Mouse (Mus musculus): ENCODE data around the gene Eif1b.
A peak's percentile ranks its signal among the peaks of the same experiment; 100 is the strongest.
"Not testable (repeated sequence)": the region's sequence is repeated elsewhere in the genome, so short reads cannot be mapped to it uniquely, and the experiment has no call there.

The Eif1b gene

GRCm38 (mm10) chr9:120521161-120521560 is 29.1 kb downstream of the Eif1b start:
- no peak for DNase-seq (ENCODE audit: low read depth, low spot score)

GRCm38 (mm10) chr9:120527270-120527669 is 35.2 kb downstream of the Eif1b start:
- DNase-seq (ENCODE audit: low read depth, low spot score) = no peak

GRCm38 (mm10) chr9:120527919-120528318 is 35.9 kb downstream of the Eif1b start:
- no peak for DNase-seq (ENCODE audit: low read depth, low spot score)

GRCm38 (mm10) chr9:120528815-120529510 is 36.9 kb downstream of the Eif1b start:
- DNase-seq (ENCODE audit: low read depth, low spot score) = no peak

- no peak for DNase-seq (ENCODE audit: low read depth, low spot score)
Observed at GRCm38 (mm10) chr9:120530471-120530870, 38.4 kb downstream of the Eif1b start.

GRCm38 (mm10) chr9:120532062-120532461 is 40.0 kb downstream of the Eif1b start:
- peak; percentile 68 for DNase-seq (ENCODE audit: low read depth, low spot score)

- peak; percentile 85 for DNase-seq (ENCODE audit: low read depth, low spot score)
Observed at GRCm38 (mm10) chr9:120532691-120533090, 40.7 kb downstream of the Eif1b start.

- DNase-seq (ENCODE audit: low read depth, low spot score) = not testable (repeated sequence)
Observed at GRCm38 (mm10) chr9:120533446-120533950, 41.5 kb downstream of the Eif1b start.

- peak; percentile 36 for DNase-seq (ENCODE audit: low read depth, low spot score)
Observed at GRCm38 (mm10) chr9:120539662-120540251, 47.7 kb downstream of the Eif1b start, which contains the start of gene Entpd3. Gene Entpd3 (plus strand): TSS chr9:120539818.

GRCm38 (mm10) chr9:120541411-120541810 is 49.4 kb downstream of the Eif1b start:
- DNase-seq (ENCODE audit: low read depth, low spot score) = no peak

GRCm38 (mm10) chr9:120542241-120542640 is 50.2 kb downstream of the Eif1b start:
- DNase-seq (ENCODE audit: low read depth, low spot score) = no peak

Data from ZHBTc4 (cell line).